Mouse (Mus musculus) gastrocnemius, postnatal 36 days (tissue): ENCODE measurements around the gene Tesk2. TPM values are rescaled to one million over a fixed set of nuclear protein-coding genes. Genes with fewer than 3 reads are reported as not detected.

ENCODE experiments used
- DNase-seq, 2 experiments: peaks; one replicate each; pipeline ENCODE4 v3.0.0; 2022
- intact Hi-C: fragments of 180-260 bp; cut with DNase I; formaldehyde crosslinking; loops from one replicate; pipeline ENCODE4 v1.15.1; 2025
- total RNA-seq, 2 experiments: library from RNA; stranded (reverse); gene quantifications; 2 replicates each; pipeline ENCODE4 v1.2.3; 2021

Gene Tesk2
- total RNA-seq, 2 experiments from 2014 or later, result 1.7 to 2.0 TPM

- no peak for DNase-seq
- intact Hi-C loops, result no loop called here
These were observed 11.9 kb upstream of the Tesk2 start for GRCm38 (mm10) chr4:116708791-116709390.

DNA sequence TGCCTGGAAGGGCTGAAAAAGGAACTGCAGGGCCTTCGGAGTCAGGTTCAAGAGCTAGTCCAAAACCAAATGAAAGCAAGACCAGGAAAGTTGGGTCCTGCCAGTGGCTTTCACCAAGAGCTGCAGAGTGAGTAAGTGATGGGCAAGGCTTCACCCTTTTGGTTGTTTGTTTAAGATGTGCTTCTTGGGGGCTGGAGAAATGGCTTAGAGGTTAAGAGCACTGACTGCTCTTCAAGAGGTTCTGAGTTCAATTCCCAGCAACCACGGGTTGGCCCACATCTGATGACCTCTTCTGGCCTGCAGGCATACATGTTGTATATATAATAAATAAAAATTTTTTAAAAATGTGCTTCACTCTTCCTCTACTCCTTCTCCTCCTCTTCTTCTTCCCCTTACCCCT is 10.6 kb upstream of the Tesk2 start:
- intact Hi-C loops, result no loop called here
- no peak for DNase-seq

DNA sequence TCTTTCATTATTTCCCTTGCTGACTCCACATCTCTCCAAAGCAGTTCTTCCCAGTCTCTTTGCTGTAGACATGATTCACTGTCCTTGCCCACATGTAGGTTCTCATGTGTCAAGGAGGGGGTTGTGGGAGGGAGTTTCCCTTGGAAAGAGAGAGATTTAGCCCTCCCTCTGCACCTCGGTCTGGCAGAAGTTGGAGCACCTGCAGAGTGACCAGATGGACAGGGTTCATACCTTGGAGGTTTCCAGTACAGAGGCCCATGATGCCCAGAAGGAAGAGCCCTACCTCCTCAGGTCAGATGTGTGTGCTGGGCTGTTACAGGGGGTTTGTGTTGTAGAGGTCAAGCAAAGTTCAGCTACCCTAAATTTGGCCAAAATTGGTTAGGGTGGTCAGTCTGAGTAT is 8.2 kb upstream of the Tesk2 start:
- DNase-seq, result no peak
- intact Hi-C loops, result no loop called here

- intact Hi-C loops, result loop anchor here (2.0 kb wide), 1 partner anchor 273 kb away; no protein-coding TSS in a partner anchor
These were observed 1.4 kb upstream of the Tesk2 start for GRCm38 (mm10) chr4:116719396-116719795.

GRCm38 (mm10) chr4:116721098-116721628 is 415 bp downstream of the Tesk2 start:
- intact Hi-C loops, result loop anchor here (2.0 kb wide), 1 partner anchor 68 kb away; no protein-coding TSS in a partner anchor
- DNase-seq, result no peak

More at GRCm38 (mm10) chr4:116719396-116719795, 1.4 kb upstream of the Tesk2 start:
- peak; percentile 20 to 33 for DNase-seq

DNA sequence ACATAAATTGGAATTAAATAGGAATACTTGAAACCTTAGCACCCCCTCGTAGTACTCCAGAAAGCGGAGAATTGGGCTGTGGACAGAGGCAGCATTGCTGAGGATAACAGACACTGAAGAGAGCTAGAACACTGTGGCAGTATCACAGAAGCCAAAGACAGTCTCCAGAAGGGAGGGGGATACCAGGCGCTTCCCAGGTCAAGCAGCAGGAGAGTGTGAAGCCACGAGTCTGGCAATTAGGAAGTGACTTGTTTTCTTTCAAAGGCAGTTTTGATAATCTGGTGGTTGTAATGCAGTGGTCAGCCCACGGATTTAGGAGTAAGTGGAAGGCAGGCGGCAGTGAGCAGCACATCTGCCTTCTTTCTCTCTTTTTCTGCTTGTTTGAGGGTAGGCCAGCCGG is 1.5 kb downstream of the Tesk2 start:
- no peak for DNase-seq
- intact Hi-C loops, result no loop called here

GRCm38 (mm10) chr4:116725444-116725843 is 4.7 kb downstream of the Tesk2 start:
- intact Hi-C loops, result no loop called here

DNA sequence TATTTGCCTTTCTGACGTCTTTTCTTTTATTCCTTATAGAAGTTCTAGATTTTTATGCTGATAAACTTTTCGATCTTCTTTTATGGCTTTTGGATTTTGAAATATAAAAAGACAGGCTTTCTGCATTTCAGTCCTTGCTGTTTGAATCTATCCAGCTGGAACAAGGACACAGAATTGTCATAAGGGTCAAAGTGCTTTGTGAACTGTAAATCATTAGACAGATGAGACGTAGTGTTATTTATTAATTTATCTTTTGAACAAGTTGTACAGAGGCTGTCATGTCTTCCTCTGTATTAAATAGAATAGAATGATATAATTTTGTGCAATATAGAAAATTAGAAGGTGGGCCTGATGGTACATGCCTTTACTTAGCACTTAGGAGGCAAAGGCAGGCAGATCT is 6.7 kb downstream of the Tesk2 start:
- no peak for DNase-seq
- intact Hi-C loops, result no loop called here

More at GRCm38 (mm10) chr4:116725444-116725843, 4.7 kb downstream of the Tesk2 start:
- no peak for DNase-seq

DNA sequence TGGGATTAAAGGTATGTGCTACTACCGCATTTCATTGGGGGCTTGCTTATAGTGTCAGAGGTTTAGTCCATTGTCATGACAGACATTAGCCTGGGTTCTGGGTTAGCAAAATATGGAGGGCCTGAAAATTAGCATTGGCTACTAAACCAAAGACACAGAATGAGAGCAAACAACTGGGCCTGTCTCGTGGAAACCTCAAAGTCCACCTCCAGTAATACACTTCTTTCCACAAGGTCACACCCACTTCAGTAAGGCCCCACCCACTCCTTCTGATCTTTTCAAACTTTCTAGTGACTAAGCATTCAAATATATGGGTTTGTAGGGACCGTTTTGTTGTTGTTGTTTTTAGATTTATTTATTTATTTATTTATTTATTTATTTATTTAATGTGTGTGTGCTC is 8.8 kb downstream of the Tesk2 start:
- intact Hi-C loops, result no loop called here
- no peak for DNase-seq

- intact Hi-C loops, result no loop called here
- DNase-seq, result no peak
These were observed 10.3 kb downstream of the Tesk2 start for GRCm38 (mm10) chr4:116731077-116731476.

GRCm38 (mm10) chr4:116732355-116732754 is 11.6 kb downstream of the Tesk2 start:
- DNase-seq, result no peak
- intact Hi-C loops, result no loop called here

GRCm38 (mm10) chr4:116734996-116735395 is 14.2 kb downstream of the Tesk2 start:
- intact Hi-C loops, result no loop called here

DNA sequence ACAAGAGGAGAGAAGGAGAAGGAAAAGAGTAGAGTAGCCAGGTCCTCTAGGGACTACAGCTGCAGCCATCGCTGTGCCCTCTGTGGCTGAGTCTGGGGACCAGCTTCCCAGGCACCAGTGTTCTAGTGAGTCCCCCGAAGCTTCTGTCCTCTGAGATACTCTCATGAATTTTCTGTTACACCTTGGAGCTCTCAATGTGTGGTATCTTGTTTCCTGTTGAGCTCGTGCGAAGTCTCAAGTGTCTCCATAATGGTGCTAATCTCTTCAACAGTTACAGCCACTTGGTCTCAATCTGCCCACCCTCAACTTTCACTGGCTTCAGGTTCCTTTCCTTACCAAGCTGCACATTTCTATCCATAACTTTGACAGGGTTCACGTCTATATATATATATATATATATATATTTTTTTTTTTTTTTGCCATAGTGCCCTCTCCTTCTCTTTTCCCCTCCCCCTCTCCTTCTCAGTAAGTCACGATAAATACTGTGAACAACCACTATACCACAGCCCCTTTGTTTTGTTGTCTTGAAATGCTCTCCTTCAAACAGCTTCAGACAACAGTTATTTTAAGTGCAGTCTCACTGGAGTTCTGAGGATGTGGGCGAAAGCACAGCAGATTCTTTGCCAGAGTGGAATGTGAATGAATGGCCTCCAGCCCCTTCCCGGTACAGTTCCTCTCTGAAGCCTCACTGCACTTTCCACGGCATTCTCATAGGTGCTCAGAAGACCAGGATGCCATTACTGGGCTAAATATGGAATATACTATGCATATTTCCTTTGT is 18.4 kb downstream of the Tesk2 start:
- intact Hi-C loops, result no loop called here
- no peak for DNase-seq

More at GRCm38 (mm10) chr4:116734996-116735395, 14.2 kb downstream of the Tesk2 start:
- DNase-seq, result no peak

DNA sequence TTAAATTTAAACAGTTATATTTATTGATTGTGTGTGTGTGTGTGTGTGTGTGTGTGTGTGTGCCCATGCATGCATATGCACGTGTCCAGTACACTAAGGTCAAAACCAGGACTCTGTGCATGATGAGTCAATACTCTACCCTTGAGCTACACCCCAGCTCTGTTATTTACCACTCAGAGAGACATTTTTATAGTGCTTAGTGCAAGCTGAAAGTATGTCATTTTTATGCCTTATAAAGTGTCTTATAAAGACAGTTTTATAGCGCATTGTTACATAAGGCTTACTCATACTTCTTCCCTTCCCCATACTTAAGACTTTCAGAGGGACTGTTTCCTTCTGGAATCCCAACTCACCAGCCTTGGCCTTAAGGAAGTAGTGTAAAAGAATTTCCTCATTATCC is 29.0 kb downstream of the Tesk2 start:
- intact Hi-C loops, result no loop called here

GRCm38 (mm10) chr4:116761914-116762313 is 41.2 kb downstream of the Tesk2 start:
- DNase-seq, result no peak
- intact Hi-C loops, result no loop called here

More for the DNA sequence above, 29.0 kb downstream of the Tesk2 start:
- no peak for DNase-seq

DNA sequence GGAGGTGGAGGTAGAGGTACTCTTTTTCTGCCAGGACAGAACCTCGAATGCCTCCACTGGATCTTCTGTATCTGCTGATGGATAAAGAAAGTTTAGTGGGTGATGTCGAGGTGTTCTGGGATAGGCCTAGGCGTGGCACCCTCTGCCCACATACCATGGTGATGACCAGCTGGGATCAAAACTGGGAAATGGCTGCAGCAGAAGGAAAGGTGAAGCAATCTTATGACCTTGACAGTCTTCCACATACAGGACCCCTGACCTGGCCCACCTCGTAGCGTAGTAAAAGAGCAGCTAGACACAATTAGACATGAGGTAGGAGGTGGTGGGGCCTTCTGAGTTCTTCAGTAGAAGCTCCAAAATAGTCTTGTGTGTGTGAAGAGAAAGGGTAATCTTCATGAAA is 43.3 kb downstream of the Tesk2 start:
- intact Hi-C loops, result no loop called here
- no peak for DNase-seq

- no peak for DNase-seq
- intact Hi-C loops, result no loop called here
These were observed 47.8 kb downstream of the Tesk2 start for GRCm38 (mm10) chr4:116768510-116768909.

- no peak for DNase-seq
- intact Hi-C loops, result no loop called here
These were observed 48.3 kb downstream of the Tesk2 start for GRCm38 (mm10) chr4:116769060-116769459.

GRCm38 (mm10) chr4:116776391-116776790 is 55.6 kb downstream of the Tesk2 start:
- intact Hi-C loops, result no loop called here
- DNase-seq, result no peak

DNA sequence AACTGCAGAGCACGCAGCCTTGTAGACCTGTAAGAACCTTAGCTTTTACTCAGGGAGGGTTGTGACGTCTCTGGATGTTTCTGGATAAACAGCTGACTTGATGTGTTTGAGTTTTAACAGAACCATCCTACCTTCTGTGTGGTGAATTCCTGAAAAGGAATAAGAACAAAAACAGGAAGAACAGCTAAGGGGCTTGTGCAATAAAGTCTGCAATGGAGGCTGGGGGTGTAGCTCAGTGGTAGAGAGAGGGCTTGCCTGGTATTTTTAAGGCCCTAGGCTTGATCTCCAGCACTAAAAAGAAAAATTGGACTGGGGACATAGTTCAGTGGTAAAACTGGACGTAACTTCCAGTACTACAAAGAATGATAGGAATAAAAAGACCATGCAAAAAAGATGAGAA is 56.3 kb downstream of the Tesk2 start:
- DNase-seq, result no peak
- intact Hi-C loops, result no loop called here

DNA sequence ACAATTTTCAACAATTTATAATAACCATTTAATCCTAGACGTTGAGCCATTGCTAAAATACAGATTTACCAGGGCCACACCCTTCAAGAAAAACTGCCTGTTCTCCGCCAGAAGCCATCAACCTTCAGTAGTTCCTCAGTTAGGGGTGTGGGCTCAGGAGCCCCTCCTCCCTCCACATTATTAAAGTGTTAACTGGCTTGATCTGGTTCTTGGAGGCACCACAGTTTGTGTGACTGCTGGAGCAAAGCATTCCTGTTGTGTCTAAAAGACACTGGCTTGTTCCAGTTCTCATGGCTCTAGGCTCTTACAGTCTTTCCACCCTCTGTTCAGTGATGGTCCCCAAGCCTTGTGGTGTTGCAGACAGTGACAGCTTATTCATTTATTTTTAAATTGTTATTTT is 59.8 kb downstream of the Tesk2 start:
- intact Hi-C loops, result no loop called here
- DNase-seq, result no peak

GRCm38 (mm10) chr4:116781366-116781765 is 60.6 kb downstream of the Tesk2 start:
- intact Hi-C loops, result no loop called here

More at GRCm38 (mm10) chr4:116781366-116781765, 60.6 kb downstream of the Tesk2 start:
- no peak for DNase-seq
